Mouse (Mus musculus) erythroblast, embryonic 14.5 days (primary cell): Measurements from ENCODE around the gene Slc6a6.

ENCODE experiments used
- GATA1 ChIP-seq: IDR thresholded peaks from 2 replicates; pipeline ENCODE4 v1.6.1; 2012; ENCODE audit warnings: low read length, inconsistent platforms, mixed read lengths
- TAL1 ChIP-seq: IDR thresholded peaks from 3 replicates; pipeline ENCODE4 v1.6.1; 2012; ENCODE audit warnings: low read length, inconsistent platforms, mixed read lengths

DNA sequence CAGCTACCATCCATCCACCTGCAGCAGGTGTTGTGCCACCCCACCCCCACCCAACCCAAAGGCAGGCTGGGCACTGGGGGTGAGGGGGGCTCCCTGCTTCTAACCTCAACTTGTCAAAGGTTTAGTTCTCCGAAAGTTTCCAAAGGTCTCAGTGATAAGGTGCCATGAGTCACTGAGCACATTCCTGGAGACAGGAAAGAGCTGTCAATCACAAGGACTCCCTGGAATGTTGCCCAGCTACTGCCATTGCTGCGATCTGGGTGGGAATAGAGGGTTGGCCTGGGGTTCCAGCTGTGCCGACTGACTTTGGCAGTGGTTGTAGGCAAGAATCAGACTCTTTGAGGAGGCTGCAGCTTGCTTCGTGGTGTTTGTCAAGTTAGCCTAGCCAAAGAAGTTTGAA lies 2.7 kb downstream of the Slc6a6 start:
- no peak for TF ChIP-seq GATA1
- TF ChIP-seq TAL1: no peak
